Mouse (Mus musculus) natural killer cell, adult 2 months (primary cell): ENCODE data around the gene Sorbs1.

Source experiments
- DNase-seq, 2 experiments: peaks; one replicate each; pipeline ENCODE4 v3.0.0; 2022; ENCODE audit warnings: low spot score in 2 of 2

Gene Sorbs1

DNA sequence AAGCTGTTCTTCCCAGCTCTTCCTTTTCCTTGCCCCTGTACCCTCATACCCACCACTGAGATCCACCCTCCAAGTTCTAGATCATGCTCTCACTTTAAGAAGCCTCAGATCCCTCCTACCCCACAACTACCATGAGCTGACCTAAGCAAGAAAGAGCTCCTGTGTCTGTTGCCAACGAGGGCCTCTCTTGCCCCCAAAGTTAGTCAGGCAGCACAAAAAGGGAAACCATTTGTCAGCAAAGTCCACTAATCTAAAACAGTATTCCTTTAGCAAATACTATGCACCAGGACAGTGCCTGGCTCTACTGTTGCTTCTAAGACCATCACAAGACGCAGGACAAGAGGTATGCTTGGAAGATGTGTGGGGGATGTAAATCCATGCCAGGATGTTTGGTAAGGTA lies 106.4 kb downstream of the Sorbs1 start:
- DNase-seq, result no peak

DNA sequence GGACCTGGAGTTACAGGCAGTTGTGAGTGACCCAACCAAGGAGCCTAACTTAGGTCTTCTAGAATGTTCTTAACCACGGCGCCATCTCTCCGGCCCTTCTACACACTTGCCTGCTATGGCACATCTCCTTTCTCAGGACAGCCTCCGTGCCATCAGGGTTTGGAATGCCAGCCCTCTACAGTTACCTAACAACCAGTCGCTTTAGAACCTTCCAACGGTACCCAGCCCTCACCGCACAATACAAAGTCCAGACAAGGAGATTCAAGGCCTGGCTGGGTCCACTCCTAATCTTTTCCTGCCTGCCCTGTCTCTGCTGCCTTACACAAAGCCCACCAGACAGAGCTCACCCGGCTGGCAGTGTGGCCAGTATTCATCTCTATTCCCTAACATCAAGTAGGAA lies 106.9 kb downstream of the Sorbs1 start:
- no peak for DNase-seq

DNA sequence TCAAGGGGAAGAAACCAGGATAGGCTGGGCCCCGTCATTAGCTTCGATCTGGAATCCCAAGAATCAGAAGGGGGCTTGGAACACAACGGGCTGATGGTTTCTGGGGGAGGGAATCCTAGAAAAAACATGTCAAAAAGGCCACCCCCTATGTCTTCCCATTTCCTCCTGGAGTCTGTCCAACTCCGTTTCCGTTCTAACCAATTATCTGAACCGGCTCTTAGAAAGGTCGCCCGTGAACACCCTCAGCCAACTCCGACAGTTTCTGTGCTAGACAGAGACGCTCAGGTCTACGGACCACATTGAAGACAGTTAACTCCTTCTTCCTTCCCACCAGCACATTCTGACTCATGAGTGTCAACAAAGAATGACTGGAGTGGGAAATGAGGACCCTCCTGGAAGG lies 107.8 kb downstream of the Sorbs1 start:
- DNase-seq, result no peak

DNA sequence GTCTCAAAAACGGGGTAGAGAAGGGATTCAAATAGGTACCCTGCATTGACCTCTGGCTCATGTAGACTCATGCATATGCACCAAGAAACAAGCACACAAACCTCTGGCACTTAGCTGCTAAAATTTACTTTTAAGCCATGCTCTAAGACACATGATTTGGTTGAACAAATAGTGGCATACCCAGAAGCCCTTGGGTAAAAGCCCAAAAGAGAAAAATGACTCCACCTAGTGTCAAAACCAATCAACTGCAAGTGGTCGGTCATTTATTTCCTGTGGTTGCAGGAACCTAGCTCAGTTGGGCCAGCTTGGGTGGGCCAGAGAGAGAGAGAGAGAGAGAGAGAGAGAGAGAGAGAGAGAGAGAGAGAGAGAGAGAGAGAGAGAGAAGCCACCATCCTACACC lies 109.0 kb downstream of the Sorbs1 start:
- DNase-seq, result peak in 1 of 2 experiments; percentile 19

DNA sequence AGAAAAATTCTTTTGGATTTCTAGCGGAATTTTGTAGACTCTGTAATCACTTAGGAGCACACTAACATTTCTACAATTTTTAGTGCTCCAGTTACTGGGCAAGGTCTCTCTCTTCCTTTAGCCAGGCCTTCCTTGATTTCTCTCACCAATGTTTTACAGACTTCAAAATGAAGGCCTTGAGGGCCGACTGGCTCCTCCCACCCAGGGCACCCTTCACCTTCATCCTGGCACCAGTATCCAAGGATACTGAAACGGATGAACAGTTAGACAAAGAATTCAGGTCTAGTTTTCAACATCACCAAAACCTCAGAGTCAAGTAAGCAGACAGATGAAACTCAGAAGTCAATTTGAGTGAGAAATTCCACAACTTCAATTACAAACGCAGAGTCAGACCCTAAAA lies 109.6 kb downstream of the Sorbs1 start:
- no peak for DNase-seq

DNA sequence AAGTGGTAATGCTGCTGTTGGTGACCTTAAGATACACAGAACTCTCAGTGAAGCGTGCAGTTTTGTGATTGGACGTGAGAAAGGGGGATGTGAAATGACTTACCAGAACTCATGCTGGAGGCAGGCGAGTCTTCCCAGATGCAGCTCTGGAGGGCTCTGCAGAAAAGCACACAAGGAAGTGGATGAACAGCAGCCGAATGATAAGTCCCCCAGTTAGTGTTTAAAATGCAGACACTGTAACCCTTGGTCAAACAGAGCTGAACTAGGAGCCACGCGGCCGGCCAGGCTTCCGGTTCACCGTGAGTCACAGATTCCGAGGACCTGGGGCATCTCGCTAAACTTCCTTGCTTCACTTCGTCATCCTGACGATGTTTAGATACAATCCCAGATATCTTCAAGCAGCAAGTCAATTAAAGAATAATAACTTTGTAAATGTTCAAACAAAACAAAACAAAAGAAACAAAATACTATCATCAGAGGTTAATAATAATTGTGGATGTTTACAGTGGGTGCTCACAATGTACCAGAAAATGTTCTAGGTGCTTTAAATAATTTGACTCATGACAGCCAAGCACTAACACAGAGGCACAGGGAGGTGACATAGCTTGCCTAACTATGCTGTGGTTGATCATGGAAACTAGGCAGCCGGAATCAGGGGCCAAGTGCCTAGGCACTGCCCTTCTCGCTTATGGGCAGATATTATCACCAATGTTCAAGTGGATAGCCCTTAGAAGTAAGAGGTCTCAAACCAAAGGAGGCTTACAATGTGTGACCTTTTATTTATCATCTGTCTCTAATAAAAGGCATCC lies 111.2 kb downstream of the Sorbs1 start:
- peak in 1 of 2 experiments; percentile 8 for DNase-seq

DNA sequence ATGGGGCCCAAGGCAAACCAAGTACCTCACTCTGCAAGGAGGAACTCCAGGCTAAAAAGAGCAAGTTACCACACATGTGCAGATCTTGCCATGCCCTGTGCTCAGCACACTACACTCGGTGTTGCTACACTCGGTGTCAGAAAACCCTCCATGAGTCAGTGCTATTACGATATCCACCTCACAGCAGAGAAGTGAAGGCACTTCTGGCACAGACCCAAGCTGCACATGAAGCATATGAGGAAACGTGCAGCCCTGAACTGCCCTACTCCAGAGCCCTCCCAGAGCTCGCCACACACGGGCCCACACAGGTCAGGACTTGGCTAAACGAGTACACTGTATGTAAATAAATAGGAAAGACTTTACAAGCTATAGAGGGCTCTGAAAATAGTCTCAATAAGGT lies 112.4 kb downstream of the Sorbs1 start:
- DNase-seq, result no peak

DNA sequence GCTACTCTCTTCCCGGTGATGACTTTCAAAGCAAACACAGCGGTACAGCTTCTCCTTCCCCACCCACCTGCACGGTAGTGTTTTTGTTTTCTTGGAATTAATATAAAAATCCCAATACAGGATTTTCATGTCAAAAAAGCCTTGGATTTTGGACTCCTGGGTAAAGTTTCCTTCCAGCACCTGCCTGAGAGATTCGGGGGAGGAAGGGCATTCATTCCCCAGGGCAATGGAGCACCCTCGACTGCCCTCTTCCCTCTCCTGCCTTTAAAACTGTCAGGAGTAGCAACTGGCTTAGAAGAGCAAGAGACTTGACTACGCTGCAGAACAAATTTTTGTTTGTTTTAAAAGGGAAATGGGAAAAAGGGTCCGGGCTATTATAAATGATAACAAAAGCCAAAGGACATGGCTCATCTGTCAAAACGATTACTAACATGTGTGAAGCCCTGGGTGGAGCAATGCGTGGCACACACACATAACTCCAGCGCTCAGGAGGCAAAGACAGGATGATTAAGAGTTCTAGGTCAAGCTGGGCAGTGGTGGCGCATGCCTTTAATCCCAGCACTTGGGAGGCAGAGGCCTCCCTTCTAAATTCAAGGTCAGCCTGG lies 113.1 kb downstream of the Sorbs1 start:
- DNase-seq, result no peak

DNA sequence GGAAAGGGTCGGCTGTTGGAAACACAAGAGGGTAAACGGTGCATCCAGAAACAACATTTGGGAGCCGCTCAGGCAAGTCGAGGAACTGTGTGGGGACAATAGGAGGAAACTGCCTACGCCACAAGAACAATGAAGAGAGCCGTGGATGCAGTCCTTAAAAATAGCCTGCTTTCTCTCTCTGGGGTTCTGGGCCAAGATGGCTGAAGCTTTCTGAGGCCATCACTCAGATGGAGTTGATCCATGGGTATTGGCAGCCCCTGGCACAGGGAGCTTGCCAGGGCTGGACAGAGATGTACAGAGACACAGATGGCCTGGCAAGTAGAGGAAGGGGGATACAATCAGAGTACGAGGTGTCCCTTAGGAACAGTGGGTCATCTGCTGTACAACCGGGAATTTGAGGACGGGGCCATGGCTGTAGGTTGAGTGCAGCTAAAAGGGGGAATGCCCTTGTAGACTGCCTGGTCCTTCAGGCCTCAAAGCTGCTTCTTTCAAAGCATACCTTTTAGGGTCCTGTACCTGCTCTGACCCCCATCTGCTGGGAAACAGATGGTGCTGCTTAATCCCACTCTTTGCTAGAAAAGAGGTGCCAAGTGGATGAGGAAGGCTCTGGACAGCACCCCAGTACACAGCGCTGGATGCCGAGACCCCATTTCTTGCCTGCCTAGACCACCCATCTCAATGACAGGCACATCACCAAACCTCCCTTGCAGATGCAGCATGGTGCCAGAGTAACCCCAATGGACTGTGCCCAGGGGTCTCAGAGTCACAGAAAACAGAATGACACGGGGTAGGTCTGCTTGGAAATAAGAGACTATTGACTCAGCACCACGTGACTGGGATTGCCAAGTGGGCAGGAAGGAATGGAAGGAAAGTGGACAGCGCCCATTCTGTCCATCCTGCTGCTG lies 117.6 kb downstream of the Sorbs1 start:
- no peak for DNase-seq

DNA sequence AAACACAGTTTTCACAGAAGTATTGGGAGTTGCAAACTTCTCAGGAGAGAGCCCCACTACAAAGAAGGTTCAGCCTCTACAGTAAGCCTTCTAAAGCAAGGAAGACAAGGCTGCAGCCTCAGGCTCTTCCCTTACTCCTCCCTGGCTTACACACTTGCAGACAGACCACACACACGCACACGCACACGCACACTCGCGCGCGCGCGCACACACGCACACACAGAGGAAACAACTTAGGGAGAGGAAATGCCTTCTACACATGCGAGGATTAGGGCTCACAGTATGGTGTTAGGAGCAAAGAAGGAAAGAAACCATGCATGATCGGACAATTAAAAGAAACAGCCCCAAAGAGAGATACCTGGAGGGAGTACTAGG lies 118.3 kb downstream of the Sorbs1 start:
- no peak for DNase-seq

DNA sequence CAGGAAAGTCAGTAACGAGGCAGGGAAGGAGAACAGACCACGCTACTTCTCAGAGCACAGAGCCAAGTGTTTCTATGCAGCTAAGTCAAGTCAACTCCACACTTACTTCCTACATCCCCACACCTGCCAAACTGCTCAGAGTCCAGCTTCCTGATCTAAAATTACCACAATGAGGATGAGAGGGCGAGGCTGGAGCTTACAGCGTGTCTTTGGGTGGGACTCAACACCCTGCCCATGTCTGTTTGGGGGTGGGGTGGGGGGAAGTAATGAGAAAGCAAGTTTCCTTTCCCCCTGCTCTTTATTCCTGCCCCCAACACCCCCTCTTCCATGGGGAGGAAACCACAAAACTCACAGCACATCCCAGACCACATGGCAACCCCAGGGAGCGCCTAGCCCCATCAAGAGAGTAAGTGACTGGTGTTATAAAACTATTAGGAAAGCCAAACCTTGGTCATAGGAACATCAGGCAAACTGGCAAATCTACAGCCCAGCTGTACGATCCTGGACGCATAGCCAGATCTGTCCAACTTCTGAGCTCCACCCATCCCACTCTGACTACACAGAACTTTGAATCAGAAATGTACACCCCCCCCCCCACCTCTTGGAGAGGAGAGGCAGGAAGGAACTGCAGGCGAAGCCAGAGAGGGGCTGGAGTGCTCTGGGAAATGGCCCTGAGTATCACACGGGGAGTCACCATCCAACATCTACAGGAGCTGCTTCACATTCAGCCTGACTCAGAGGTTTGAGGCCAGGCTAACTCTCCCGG lies 118.8 kb downstream of the Sorbs1 start:
- DNase-seq, result no peak

DNA sequence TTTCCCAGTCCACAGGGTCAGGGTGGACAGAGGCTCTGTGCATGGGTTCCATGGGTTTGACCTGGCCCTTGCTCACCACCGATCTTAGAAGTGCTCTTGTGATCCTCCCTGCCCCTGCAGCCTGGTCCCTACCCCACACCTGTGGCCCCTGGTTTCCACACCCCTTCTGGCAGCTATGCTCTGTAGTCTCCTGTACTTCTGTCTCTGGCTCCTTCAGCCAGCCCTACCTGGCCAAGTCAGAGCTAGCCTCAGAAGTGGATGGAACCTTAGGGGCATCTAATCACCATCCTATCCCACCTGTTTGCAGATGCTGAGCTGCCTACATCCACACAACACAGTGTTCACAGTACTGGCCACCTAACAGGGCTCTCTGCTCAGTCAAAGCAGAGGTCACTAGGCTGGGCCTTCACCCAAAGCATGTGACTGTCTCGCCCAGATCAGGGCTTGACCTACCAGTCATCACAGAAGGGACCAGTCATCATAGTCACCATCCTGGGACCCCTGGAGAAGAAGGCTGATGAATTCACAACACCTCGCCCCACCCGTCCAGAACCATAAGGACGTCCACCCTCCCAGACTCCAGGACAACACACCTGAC lies 120.7 kb downstream of the Sorbs1 start:
- DNase-seq, result no peak

DNA sequence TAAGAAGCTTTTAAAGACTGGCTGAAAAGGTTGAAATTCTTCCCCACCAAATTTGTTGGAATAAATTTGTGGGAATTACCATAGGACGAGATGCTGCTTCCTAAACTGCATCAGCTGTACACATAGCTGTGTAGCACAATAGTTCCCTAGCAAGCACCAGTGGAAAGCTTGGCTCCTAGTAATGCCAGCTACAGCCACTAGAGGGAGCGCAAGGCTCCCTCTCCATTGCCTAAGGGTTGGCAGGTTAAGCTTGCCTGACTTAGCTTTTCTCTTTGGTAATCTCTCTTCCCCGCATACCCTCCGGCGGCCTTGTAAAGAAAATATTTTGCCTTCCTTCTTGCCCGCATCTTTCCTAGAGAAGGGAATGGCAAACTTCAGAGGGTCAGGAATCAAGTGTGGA lies 122.1 kb downstream of the Sorbs1 start:
- DNase-seq, result peak; percentile 46 to 64

DNA sequence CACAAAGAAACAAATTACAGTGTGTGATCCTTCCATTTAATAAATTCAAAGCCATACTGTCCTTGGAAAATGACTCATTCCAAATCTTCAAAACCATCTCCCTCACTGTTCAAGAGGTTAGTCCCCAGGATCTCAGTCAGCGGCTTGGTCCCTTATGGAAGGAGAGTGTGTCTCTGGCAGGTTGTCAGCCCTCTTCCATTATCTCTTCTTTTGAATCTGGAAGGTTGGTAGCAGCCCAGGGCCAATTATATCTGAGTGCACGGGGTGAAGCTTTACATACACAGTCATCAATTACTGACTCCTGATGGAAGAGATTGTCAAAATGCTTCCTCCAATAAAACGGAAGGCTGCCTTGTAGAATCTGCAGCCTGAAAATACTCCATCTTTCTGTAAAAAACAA lies 126.7 kb downstream of the Sorbs1 start:
- no peak for DNase-seq

DNA sequence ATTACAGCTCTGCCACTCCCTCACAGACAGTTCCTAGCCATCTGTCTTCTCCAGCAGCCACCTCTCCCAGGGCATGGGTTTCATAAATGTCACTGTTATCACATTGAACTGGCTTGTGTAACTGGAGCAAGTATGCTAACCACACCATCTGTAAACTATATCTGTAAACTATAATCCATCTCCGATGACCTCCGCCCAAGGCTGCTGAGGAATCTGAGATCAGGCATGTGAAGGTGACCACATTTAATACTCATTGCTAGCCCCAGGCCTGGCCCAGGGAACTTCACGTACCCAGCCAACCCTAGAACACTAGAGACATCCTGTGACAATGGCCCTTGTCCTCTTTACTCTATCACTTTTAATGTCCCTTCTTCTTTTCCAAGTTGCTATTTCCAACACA lies 128.2 kb downstream of the Sorbs1 start:
- no peak for DNase-seq

DNA sequence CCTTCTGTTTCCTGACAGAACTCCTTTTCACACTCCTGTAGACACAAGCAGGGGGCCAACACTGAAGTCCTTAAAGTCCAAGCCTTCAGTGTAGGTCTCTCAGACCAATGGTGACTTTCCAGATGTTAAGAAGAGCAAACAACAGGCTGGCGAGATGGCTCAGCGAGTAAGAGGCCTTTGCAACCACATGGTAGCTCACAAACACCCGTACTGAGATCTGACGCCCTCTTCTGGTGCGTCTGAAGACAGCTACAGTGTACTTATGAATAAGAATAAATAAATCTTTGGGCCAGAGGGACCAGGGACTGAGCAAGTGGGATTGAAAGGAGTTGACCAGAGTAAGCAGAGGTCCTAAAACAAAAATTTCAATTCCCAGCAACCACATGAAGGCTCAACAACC lies 129.6 kb downstream of the Sorbs1 start:
- no peak for DNase-seq

DNA sequence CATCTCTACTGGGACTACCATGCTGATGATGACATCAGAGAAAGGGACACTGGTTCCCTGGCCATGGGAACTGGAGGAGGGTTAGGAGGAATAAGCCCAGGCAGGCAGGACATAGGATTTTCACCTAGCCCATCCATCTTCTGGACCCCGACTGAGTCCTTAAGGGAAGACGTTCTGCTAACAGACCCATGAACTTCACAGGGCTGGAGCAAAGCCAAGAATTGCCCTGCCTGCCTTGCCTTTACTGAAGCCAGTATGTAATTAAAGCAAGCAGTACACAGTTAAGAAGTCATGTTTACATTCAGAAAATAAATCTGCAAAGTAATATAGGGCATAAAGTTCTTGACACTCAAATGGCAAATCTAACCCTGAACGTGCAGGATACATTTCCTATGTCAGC lies 132.9 kb downstream of the Sorbs1 start:
- DNase-seq, result no peak

DNA sequence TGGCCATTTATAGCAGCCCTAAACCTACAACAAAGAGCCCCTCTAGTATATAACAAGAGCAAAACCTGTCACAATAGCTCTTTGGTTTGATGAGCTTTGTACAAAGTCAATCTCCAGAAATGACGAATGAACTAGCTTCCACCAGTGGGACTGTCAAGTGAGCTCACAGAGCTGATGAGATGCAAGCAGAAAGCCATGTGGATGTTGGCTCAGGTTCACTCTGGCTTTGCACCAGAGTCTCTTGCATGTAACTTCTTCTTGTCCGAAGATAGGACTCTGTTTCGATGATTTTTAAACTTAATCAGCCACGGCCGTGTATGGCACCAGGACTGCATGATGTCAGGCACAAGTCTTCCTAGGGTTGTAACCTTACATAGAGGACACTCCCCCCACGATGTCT lies 133.6 kb downstream of the Sorbs1 start:
- DNase-seq, result no peak

DNA sequence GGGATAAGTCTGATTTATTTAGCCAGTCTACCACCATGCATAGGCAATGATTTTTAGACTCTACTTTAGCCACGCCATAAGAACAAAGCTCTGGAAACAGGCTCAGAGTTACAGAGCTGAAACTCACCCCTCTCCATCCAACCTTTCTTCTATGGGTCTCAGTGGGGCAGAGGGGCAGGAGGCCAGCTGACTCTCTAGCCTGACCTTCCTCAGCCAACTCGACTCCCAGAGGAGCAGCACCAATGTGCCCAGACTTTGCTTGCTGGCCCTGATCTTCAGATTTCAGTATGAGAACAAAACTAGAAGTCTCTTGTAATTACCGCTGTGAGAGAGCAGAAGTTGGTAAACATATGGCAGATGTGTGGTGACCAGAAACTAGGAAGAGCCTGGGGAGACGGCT lies 134.5 kb downstream of the Sorbs1 start:
- no peak for DNase-seq

DNA sequence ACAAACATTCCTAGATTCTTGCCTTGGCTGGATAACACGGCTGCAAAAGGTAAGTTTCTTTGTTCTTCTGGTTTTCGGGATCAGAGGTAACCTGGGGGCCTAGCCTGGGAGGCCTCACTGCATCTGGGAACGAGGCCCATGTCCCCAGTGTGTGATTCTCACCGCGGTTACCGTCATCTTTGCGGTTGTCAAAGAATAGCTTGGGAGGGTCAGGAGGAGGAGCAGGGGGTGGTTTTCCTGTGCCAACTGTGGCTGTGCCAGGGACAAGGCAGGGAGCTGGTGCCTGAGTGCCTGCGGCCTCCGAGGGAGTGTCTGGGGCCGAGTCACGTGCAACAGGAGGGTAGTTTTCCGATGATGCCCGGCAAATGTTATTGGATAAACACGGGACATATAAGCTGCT lies 135.9 kb downstream of the Sorbs1 start:
- DNase-seq, result no peak

DNA sequence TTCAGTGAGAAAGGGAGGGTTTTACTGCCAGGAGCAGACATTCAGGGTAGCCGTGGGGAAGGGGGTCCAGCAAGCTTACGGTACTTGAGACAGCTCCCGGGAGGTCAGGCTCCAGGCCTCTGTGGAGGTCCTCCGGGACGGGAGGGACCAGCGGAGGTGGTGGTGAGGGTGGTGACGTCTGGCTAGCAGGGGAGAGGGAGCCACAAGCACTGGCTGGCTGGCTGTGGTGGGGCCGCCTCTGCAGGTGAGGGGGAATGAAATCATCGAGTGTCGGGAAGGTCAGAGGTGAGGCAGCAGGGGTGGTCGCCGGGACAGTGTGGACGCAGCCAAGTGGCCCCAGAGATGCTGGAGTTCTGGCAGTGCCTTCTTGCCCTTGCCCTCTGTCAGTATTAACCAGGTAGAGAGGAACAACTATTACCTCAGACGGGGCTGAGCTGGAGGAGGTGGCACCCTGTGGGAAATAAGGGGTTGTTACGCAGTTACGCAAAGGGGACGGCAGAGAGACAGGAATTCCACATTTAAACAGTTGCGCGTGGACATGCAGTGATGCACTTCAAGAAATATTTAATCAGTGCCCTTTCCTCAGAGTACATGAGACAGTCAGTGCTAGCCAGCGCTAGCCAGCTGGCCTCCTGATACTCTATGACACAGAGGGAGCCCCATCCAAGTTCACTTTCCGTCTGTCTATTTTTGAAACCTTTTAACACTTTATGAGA lies 136.9 kb downstream of the Sorbs1 start:
- DNase-seq, result no peak
